Mouse (Mus musculus): ENCODE data around the gene Fibcd1. TPM values are rescaled to one million over a fixed set of nuclear protein-coding genes. Genes with fewer than 3 reads are reported as not detected.

Gene Fibcd1
- polyA plus RNA-seq, 1 experiment from 2014 or later, result 0.17 TPM

DNA sequence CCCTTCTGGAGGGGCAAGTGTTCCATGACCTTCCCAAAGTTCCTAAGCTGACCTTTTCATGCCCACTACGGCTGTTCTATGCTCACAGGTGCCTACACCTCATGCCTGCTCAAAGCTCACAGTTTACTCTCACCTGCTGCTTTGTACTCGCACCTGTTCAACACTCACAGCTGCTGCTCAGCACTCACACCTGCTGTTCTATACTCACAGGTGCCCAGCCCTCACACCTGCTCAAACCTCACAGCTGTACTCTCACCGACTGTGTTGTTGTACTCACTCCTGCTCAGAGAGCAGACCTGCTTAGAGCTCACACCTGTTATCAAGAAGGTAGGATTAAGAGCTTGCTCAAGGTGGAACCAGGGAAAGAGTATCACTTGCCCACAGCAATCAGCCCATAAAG lies 24.9 kb upstream of the Fibcd1 start:
- Histone ChIP-seq H3K27me3 (replicated peaks; ENCODE audit: low read depth, poor library complexity, severe bottlenecking) (peaks cover 12% of the 10 kb centered on the region), H3K9me3 (peaks cover 7% of the 10 kb centered on the region), H3K27ac (replicated peaks) (no peak overlapping the region), H3K4me1 (peaks cover 18% of the 10 kb centered on the region), H3K4me3 (no peak overlapping the region), H3K36me3 (replicated peaks) (no peaks in the 10 kb centered on the region)
- no peak for DNase-seq (ENCODE audit: low spot score)
- 72% methylated on average over 3 of the region's 3 CpGs for WGBS

DNA sequence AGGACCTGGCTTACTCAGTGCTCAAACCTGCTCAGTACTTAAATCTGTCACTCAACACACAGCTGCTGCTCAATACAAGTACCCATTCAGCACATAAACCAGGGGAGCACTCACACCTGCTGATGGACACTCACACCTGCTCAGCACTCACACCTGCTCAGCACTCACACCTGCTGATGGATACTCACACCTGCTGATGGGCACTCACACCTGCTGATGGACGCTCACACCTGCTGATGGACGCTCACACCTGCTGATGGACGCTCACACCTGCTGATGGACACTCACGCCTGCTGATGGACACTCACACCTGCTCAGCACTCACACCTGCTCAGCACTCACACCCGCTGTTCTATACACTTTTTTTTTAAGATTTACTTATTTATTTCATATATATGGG lies 23.9 kb upstream of the Fibcd1 start:
- Histone ChIP-seq H3K27me3 (replicated peaks; ENCODE audit: low read depth, poor library complexity, severe bottlenecking) (peaks cover 2% of the 10 kb centered on the region; the same call in 1 of the 2 replicates), H3K4me1 (peaks cover 17% of the 10 kb centered on the region), H3K9me3 (peaks cover 7% of the 10 kb centered on the region), H3K4me3 (no peak overlapping the region), H3K27ac (replicated peaks) (no peak overlapping the region), H3K36me3 (replicated peaks) (no peaks in the 10 kb centered on the region)
- WGBS, result 93% methylated on average over 5 of the region's 5 CpGs
- DNase-seq (ENCODE audit: low spot score), result no peak

DNA sequence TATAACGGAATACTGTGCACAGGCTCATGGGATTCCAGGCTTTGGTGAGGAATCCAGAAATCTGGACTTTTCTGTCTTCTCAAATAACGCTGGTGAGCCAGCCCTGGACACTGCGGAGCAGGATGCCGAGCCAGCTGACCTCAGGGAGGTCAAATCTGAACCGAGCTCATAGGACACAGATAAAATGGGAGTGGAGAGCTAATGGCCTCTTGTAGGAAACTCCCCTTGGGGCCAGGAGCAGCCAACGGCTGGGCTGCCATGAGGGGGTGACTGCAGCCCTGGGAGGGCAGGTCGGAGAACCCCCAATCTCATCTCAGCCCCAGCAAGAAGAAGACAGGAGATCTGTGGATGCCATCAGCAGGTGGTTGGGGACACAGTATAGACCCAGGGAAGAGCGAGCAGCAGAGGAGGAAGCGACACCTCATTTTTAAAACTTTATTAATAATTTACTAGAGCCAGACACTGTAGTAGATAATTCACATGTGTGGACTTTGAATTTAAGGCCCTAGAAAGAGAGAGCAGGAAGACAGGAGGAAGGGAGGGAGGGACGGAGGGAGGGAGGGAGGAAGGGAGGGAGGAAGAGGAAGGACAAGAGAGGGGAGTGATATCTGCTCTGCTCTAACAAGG lies 22.8 kb upstream of the Fibcd1 start:
- H3K4me1 ChIP-seq, result peaks cover 15% of the 10 kb centered on the region
- no peak for DNase-seq (ENCODE audit: low spot score)
- no peak overlapping the region for H3K27ac ChIP-seq (replicated peaks)
- WGBS, result 60% methylated on average over 10 of the region's 10 CpGs
- no peaks in the 10 kb centered on the region for H3K27me3 ChIP-seq (replicated peaks; ENCODE audit: low read depth, poor library complexity, severe bottlenecking)
- peaks cover 7% of the 10 kb centered on the region for H3K9me3 ChIP-seq
- no peak overlapping the region for H3K4me3 ChIP-seq
- no peaks in the 10 kb centered on the region for H3K36me3 ChIP-seq (replicated peaks)

DNA sequence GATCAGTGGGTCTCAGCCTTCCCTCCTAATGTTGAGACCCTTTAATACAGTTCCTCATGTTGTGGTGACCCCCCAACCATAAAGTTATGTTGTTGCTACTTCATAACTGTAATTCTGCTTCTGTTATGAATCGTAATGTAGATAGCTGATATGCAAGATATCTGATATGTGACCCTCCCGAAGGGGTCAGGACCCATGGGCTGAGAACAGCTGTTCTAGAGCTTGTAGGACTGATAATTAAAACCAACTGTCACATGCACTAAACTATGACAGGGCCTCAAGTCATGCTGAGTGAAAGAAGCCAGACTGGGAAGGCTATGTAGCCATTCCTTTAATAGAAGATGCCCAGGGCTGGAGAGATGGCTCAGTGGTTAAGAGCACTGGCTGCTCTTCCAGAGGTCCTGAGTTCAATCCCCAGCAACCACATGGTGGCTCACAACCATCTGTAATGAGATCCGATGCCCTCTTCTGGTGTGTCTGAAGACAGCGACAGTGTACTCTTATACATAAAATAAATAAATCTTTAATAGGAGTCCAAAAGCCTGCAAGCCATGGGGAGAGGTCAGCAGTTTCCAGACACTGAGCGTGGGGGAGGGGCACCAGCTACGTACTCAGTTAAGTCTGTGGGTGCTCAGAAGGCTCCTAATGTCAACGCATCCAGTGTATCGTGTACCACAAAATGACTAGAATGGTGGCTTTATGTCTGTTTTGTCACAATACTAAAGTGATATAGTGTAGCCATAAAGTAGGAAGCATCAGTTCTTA lies 22.1 kb upstream of the Fibcd1 start:
- Histone ChIP-seq H3K9me3 (peaks cover 7% of the 10 kb centered on the region), H3K4me3 (no peak overlapping the region), H3K36me3 (replicated peaks) (no peaks in the 10 kb centered on the region), H3K4me1 (peaks cover 22% of the 10 kb centered on the region), H3K27ac (replicated peaks) (no peak overlapping the region), H3K27me3 (replicated peaks; ENCODE audit: low read depth, poor library complexity, severe bottlenecking) (no peaks in the 10 kb centered on the region)
- DNase-seq (ENCODE audit: low spot score), result no peak
- 84% methylated on average over 8 of the region's 8 CpGs for WGBS

DNA sequence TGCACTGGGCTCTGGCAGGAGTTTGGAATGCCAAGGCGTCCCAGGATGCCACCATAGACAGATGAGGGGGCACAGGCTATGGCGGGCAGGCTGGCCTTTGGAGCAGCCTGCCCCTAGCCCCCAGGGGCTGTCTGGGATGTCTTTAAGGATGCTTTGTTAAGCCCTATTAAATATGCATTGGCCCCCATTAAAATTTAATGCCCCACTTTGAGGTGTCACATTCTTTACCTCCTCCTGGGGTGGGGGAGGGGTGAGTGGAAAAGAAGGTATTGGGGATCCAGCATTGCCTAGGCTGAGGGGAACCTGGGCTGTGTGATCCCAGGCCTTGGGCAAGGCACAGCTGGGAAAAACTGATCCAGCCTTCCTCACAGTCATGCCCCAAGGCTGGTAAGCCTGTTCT lies 20.0 kb upstream of the Fibcd1 start:
- Histone ChIP-seq H3K27ac (replicated peaks) (no peak overlapping the region), H3K36me3 (replicated peaks) (no peaks in the 10 kb centered on the region), H3K4me1 (peaks cover 30% of the 10 kb centered on the region), H3K27me3 (replicated peaks; ENCODE audit: low read depth, poor library complexity, severe bottlenecking) (peaks cover 7% of the 10 kb centered on the region; the same call in 1 of the 2 replicates), H3K9me3 (no peaks in the 10 kb centered on the region), H3K4me3 (no peak overlapping the region)
- 40% methylated on average over 2 of the region's 2 CpGs for WGBS
- DNase-seq (ENCODE audit: low spot score), result no peak

DNA sequence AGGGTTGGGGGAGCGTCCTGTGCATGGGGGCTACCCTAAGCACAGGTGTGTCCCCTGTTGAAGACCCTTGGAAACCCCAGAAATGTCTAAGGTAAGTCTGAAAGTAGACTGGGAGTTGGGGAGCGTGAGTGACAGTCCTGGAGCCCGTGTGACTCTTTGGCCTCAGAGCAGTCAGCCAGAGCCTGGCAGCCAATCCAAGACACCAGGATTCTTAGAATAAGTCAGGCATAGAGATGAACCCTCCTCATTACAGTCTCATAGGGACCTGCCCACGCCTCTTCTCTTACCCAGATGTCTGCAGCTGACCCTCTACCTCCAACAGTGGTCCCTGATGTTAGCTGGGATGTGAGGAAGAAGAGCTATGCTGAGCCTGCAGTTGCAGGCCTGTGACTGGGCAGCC lies 19.5 kb upstream of the Fibcd1 start:
- no peak overlapping the region for H3K27ac ChIP-seq (replicated peaks)
- H3K27me3 ChIP-seq (replicated peaks; ENCODE audit: low read depth, poor library complexity, severe bottlenecking), result peaks cover 9% of the 10 kb centered on the region; the same call in 1 of the 2 replicates
- peaks cover 31% of the 10 kb centered on the region for H3K4me1 ChIP-seq
- DNase-seq (ENCODE audit: low spot score), result no peak
- no peaks in the 10 kb centered on the region for H3K9me3 ChIP-seq
- no peaks in the 10 kb centered on the region for H3K36me3 ChIP-seq (replicated peaks)
- H3K4me3 ChIP-seq, result no peak overlapping the region
- 72% methylated on average over 4 of the region's 4 CpGs for whole genome bisulfite sequencing

DNA sequence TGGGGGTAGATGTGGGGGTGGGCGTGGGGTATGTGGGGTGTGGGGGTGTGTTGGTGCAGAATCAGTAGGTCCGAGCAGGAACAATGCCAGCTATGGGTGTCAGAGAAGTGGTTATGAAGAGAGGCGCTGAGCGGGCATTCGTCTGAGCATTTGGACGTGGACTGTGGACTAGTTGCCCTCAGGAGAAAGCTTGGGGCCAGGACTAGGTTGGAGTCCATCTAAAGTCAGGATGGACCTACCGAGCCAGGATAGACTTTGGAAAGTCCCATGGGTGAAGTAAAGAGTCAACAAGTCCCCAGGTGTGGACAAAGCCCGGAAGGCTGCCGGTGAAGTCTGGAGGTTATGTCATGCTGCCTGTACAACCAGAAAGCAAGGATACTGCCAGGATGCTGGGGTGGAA lies 19.1 kb upstream of the Fibcd1 start:
- no peaks in the 10 kb centered on the region for H3K36me3 ChIP-seq (replicated peaks)
- H3K27me3 ChIP-seq (replicated peaks; ENCODE audit: low read depth, poor library complexity, severe bottlenecking), result peaks cover 11% of the 10 kb centered on the region
- no peak overlapping the region for H3K27ac ChIP-seq (replicated peaks)
- DNase-seq (ENCODE audit: low spot score), result no peak
- H3K4me3 ChIP-seq, result no peak overlapping the region
- 89% methylated on average over 9 of the region's 9 CpGs for WGBS
- H3K4me1 ChIP-seq, result peaks cover 36% of the 10 kb centered on the region
- no peaks in the 10 kb centered on the region for H3K9me3 ChIP-seq

DNA sequence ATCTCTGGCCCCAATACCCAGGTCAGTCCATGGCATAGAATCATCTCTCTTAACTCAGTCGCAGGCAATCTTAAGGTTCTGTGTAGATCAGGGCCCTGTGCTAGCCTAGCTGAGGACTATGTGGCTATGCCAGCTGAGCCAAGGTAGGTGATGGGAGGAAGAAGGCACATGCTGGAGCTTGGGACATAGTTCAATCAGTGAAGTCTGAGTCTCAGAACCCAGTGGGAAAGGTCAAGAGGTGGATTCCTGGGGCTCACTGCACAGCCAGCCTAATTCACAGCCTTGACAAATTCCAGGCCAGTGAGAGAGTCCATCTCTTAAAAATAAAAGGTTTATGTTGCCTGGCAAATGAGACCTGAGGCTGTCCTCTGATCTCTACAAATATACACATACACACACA lies 18.0 kb upstream of the Fibcd1 start:
- no peak overlapping the region; the same call in 1 of the 2 replicates for H3K27ac ChIP-seq (replicated peaks)

DNA sequence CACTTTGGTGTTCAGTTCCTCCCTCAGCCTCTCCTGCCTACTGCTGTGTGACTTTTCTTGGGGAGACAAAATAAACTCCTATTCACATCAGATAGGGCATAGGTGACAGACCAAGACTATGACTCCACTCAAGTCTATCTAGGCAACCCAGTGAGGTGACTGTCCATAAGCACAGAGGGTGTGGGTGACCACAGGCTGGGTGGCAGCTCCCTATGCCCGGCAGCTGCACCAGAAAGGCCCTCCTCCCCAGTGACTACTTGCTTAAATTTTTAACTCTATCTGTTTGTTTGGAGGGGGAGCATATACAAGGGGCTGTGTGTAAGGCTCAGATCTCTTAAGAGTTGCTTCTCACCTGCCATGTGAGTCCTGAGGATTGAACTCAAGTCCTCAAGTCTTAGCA lies 17.1 kb upstream of the Fibcd1 start:
- peaks cover 31% of the 10 kb centered on the region for H3K27me3 ChIP-seq (replicated peaks; ENCODE audit: low read depth, poor library complexity, severe bottlenecking)
- no peaks in the 10 kb centered on the region for H3K9me3 ChIP-seq
- WGBS, result 71% methylated on average over 1 of the region's 1 CpGs
- no peak overlapping the region for H3K27ac ChIP-seq (replicated peaks)
- no peak for DNase-seq (ENCODE audit: low spot score)
- H3K4me3 ChIP-seq, result no peak overlapping the region
- H3K36me3 ChIP-seq (replicated peaks), result no peaks in the 10 kb centered on the region
- peaks cover 47% of the 10 kb centered on the region for H3K4me1 ChIP-seq

More for the DNA sequence above, 18.0 kb upstream of the Fibcd1 start:
- no peaks in the 10 kb centered on the region for H3K36me3 ChIP-seq (replicated peaks)
- H3K4me3 ChIP-seq, result no peak overlapping the region
- H3K9me3 ChIP-seq, result no peaks in the 10 kb centered on the region
- WGBS, result 81% methylated on average over 1 of the region's 1 CpGs
- peaks cover 22% of the 10 kb centered on the region for H3K27me3 ChIP-seq (replicated peaks; ENCODE audit: low read depth, poor library complexity, severe bottlenecking)
- DNase-seq (ENCODE audit: low spot score), result no peak
- peaks cover 47% of the 10 kb centered on the region for H3K4me1 ChIP-seq

DNA sequence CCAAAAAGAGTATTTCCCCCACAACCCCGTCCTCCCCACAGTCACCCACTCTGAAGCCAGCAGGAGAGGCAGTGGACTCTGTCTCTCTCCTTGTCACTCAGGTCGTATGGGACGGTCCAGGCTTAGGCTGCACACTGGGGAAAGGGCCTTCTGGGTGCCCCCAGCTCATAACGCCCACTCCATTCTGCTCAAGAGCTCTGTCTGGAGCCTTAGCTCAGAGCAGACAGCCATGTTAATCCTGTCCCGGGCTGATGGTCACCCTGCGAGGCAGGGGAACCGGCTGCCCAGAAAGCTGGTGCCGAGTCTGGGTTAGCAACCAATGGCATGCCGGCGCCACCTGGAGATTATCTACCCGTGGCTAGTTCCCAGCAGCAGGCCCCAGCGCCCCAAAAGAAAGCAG lies 12.7 kb upstream of the Fibcd1 start:
- H3K4me3 ChIP-seq, result no peak overlapping the region
- 13% methylated on average over 12 of the region's 12 CpGs for WGBS
- H3K27ac ChIP-seq (replicated peaks), result 0 out of 2 replicates have a peak overlapping the region, but pooled peaks have one; percentile 20
- H3K9me3 ChIP-seq, result no peaks in the 10 kb centered on the region
- peaks cover 50% of the 10 kb centered on the region for H3K27me3 ChIP-seq (replicated peaks; ENCODE audit: low read depth, poor library complexity, severe bottlenecking)
- no peak for DNase-seq (ENCODE audit: low spot score)
- H3K36me3 ChIP-seq (replicated peaks), result no peaks in the 10 kb centered on the region
- H3K4me1 ChIP-seq, result peaks cover 61% of the 10 kb centered on the region

DNA sequence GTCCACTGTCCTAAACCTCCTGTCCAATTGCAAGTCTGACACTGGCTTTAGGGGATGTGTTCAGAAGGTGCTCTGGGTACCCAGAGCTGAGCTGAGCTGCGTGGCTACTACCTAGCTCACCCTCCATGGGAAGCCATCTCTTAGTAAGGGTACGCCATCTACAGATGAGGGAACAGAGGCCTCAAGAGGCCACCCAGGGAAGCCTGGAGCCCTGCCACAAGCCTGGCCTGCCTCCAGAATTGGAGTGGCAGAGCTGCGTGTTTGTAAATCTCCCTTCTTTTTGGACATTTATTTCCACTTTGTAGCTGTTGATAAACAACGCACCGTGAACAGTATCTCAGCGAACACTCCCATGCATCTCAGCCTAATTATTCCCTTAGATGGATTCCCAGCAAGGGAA lies 11.4 kb upstream of the Fibcd1 start:
- H3K9me3 ChIP-seq, result no peaks in the 10 kb centered on the region
- 81% methylated on average over 6 of the region's 6 CpGs for WGBS
- peaks cover 52% of the 10 kb centered on the region for H3K27me3 ChIP-seq (replicated peaks; ENCODE audit: low read depth, poor library complexity, severe bottlenecking)
- no peak overlapping the region for H3K27ac ChIP-seq (replicated peaks)
- DNase-seq (ENCODE audit: low spot score), result no peak
- no peaks in the 10 kb centered on the region for H3K36me3 ChIP-seq (replicated peaks)
- H3K4me3 ChIP-seq, result no peak overlapping the region
- peaks cover 52% of the 10 kb centered on the region for H3K4me1 ChIP-seq

DNA sequence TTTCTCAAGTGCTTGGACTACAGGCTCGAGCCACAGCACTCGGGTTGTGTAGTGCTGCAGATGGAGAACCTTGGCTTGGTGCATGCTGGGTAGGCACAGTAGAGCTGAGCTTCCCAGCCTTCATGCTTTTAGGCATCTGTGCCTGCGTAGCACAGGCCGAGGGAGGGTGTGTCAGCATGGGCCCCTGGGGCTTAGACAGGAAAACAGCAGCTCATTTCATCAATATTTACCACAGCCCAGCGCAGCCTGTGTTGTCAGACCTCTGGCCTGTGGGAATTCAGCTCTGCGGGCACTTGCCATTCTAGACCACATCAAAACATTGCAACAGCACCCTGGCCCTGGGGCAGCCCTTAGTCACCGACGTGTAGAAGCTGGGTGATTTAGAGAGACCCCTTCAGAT lies 10.2 kb upstream of the Fibcd1 start:
- Histone ChIP-seq H3K27me3 (replicated peaks; ENCODE audit: low read depth, poor library complexity, severe bottlenecking) (peaks cover 52% of the 10 kb centered on the region), H3K4me1 (peaks cover 61% of the 10 kb centered on the region)
- 75% methylated on average over 8 of the region's 8 CpGs for WGBS

DNA sequence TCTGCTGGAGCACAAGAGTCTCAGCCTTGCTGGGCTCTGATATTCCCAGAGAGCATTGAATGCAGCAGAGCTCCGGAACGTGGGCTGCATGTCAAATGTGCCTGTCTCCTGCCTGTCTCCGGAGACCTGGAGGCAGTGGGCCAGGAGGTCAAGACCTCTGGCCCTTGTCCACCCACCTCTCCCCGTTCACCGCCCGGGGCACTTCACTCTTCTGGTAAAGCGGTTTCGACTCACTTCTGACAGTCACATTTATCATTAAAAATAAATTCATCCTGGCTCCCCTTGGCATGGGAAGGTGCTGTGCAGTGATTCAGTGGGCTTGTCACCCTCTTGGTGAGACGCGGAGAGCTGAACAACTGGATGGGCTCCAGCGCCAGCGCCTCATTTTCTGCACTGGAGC lies 4.3 kb upstream of the Fibcd1 start:
- no peak for DNase-seq (ENCODE audit: low spot score)
- Histone ChIP-seq H3K27me3 (replicated peaks; ENCODE audit: low read depth, poor library complexity, severe bottlenecking) (peaks cover 46% of the 10 kb centered on the region), H3K27ac (replicated peaks) (no peak overlapping the region), H3K4me1 (peaks cover 65% of the 10 kb centered on the region), H3K4me3 (no peak overlapping the region), H3K36me3 (replicated peaks) (no peaks in the 10 kb centered on the region), H3K9me3 (no peaks in the 10 kb centered on the region)
- WGBS, result 35% methylated on average over 12 of the region's 12 CpGs

More for the DNA sequence above, 10.2 kb upstream of the Fibcd1 start:
- Histone ChIP-seq H3K9me3 (no peaks in the 10 kb centered on the region), H3K27ac (replicated peaks) (no peak overlapping the region), H3K36me3 (replicated peaks) (no peaks in the 10 kb centered on the region), H3K4me3 (no peak overlapping the region)
- no peak for DNase-seq (ENCODE audit: low spot score)
